Mouse (Mus musculus): ENCODE data around the gene 1700056E22Rik. TPM values are rescaled to one million over a fixed set of nuclear protein-coding genes. Genes with fewer than 3 reads are reported as not detected.

Gene 1700056E22Rik
- total RNA-seq, 4 experiments from 2014 or later, result 0.37 to 0.39 TPM; not detected in 2

DNA sequence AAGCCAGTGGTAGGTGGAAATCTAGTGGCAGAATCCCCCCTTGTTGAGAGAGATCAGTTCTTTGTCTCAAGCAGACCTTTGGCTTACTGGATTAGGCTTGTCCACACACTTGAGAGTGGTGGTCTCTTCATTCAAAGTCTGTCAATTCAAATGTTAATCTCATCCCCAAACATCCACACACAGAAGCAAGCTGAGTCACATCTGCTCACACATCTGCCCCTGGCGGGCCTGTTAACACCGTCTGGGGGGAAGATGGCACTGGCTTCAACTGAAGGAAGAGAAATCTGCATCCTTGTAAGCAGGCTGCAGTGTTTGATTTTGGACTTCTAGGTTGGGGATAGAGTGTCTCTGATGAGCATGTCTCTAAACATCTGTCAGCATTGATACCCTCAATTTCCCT is 10.1 kb downstream of the 1700056E22Rik start:
- no peak for DNase-seq (ENCODE audit: low spot score in 2 of 2)

- no peak for DNase-seq (ENCODE audit: low spot score in 2 of 2)
Observed at GRCm38 (mm10) chr1:184019722-184020107, 14.4 kb downstream of the 1700056E22Rik start.

DNA sequence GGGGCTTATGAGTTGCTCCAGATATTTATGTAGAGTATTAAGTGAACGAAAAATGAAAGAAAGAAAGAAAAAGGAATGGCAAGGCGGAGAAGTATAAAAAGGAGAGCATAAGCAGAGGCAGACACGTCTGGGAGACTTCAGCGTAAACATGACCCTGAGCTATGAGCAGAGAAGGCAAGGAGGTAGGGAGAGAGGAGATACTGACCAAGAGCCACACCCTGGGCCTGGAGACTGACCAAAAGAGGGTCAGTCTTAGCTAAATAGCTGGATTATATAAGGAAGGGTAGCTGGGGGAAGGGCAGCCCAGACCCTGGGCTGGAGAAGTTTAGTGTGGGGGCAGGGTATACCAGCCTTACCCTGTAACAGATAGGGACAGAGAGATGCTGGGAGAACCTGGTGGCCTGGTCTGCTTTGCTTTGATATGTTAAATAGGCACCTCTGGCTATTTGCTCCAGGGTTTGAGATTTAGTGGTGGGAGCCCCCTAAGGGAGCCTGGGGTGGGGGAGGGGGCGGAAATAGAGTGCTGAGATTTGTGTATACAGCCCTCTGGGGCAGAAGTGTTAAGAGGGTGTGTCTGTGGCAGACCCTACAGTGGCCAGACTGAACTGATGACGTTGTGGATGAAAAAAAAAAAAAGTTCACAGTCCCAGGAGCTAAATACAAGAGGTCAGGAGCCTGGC is 14.9 kb downstream of the 1700056E22Rik start:
- no peak for DNase-seq (ENCODE audit: low spot score in 2 of 2)

GRCm38 (mm10) chr1:184017606-184018005 is 16.5 kb downstream of the 1700056E22Rik start:
- DNase-seq (ENCODE audit: low spot score in 2 of 2), result no peak

DNA sequence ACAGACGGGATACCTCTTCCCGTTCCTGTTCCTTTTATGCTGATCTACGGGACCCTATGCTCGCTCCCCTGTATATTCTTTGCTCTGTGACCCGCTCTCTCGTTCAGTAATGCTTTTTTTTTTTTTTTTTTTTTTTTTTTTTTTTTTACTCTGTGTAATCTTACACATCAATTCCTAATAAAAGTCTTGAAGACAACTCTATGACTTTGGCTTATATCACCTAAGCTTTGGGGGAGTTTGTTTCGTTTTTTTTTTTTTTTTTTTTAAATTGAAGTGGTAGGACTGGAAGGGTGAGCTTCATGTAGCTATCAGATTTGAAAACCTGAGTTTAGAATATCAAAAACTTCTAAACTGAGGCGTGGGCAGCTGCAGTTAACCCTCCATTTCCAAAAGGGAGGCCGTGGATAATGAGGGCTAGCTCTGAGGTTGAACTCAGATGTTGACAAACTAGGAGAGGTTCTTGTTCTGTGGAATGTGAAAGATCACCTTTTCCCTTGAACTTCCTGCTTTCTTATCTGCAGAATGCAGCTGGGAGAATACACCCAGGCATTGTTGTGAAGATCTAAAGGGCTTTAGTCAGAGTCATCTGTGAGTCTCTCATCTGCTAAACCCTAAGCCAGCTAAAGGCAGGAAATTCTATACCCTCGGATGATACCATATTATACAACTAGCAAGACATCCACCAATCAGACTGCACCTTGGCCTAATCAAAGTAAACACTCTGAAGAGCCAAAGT is 17.9 kb downstream of the 1700056E22Rik start:
- DNase-seq (ENCODE audit: low spot score in 2 of 2), result no peak

DNA sequence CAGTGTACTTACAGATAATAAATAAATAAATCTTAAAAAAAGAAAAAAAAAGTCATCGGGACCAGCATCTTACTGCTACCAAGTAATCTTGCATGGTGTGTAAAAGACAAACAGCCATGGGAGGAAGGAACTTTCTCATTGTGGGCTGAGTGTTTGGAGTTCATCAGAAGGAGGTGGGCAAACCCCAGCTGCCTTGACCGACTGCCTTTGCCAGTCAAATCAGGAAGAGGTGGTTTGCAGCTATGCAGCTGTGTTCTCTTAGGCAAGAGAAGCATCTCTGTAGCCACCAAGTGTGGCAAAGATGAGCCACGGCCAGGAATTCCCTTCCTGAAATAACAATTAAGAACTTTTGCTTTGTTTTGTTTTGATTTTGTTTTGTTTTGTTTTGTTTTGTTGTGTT is 20.0 kb downstream of the 1700056E22Rik start:
- no peak for DNase-seq (ENCODE audit: low spot score in 2 of 2)

DNA sequence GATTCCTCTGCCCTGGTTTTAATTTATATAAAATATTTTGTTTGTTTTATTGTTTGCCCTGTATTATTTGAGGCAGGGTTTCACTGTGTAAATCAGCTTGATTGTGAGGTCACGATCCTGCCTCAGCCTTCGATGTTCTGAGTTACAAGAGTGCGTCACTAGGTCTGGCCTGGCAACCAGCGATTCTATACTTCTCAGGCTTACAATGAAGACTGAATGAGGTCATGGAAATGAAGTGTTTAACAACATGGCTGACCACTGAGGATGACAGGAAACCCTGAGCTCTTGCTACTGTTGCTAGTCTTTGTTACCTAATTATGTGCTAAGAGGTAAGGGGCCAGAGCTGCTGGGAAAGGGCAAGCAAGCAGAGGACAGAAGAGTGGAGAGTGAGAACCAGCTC is 21.0 kb downstream of the 1700056E22Rik start, which contains the start of gene Dusp10:
Dusp10 (plus strand) TSS at position 197 of the 400 bp plus-strand sequence.
- DNase-seq (ENCODE audit: low spot score in 2 of 2), result no peak

DNA sequence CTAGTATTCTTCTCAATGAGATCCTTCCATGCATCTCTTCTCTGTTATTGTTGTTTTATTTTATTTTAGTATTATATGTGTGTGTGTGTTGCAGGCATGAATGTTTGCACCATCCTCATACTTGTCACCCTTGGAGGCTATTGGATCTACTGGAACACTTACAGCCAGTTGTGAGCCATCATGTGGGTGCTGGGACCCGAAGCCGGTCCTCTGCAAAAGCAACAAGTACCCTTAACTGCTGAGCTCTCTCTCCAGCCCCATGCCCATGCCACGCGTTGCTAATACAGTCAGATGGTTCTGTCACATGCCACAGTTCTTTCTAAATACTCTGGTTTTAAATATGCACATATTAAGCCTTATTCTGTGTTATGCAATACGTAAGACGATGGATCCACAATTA is 22.8 kb downstream of the 1700056E22Rik start:
- DNase-seq (ENCODE audit: low spot score in 2 of 2), result no peak

- DNase-seq (ENCODE audit: low spot score in 2 of 2), result no peak
Observed at GRCm38 (mm10) chr1:184006086-184006485, 28.0 kb downstream of the 1700056E22Rik start.

GRCm38 (mm10) chr1:184005315-184006058 is 28.6 kb downstream of the 1700056E22Rik start:
- DNase-seq (ENCODE audit: low spot score in 2 of 2), result no peak

- DNase-seq (ENCODE audit: low spot score in 2 of 2), result no peak
Observed at GRCm38 (mm10) chr1:184004311-184004710, 29.8 kb downstream of the 1700056E22Rik start.

- peak in 1 of 2 experiments; percentile 36 for DNase-seq (ENCODE audit: low spot score in 2 of 2)
Observed at GRCm38 (mm10) chr1:184002470-184002869, 31.6 kb downstream of the 1700056E22Rik start.

DNA sequence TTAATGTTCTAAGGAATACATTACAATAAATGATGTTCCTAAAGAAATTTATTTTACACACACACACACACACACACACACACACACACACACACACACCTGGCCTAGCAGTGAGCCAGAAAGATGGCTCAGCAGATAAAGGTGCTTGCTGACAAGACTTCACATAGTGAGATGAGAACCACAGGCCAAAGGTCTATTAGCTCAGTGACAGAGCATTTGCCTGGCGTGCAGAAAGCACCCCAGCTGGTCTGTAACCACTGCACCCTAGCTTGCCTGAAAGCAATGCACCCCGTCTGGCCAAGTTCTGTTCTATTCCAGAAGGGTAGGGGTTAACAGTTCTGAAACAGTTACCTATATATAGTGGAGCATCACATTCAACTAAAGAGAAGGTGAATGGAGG is 36.9 kb downstream of the 1700056E22Rik start:
- no peak for DNase-seq (ENCODE audit: low spot score in 2 of 2)

- DNase-seq (ENCODE audit: low spot score in 2 of 2), result no peak
Observed at GRCm38 (mm10) chr1:183991921-183992320, 42.2 kb downstream of the 1700056E22Rik start.

- no peak for DNase-seq (ENCODE audit: low spot score in 2 of 2)
Observed at GRCm38 (mm10) chr1:183987711-183988245, 46.3 kb downstream of the 1700056E22Rik start.

Other genes starting within 250 kb of the 1700056E22Rik start
- 1 to 10 TPM; 5.5 to 7.1 (median 6.2) TPM for gene Dusp10, start 21.0 kb downstream of the 1700056E22Rik start, total RNA-seq (2022)